Mouse (Mus musculus): ENCODE data around the gene Smndc1.

GRCm38 (mm10) chr19:53364551-53364950 is 25.8 kb downstream of the Smndc1 start:
- TF ChIP-seq POLR2A (IDR thresholded peaks at IDR 0.05; ENCODE audit: insufficient read depth, low read depth, low read length) (no peak), CTCF (IDR thresholded peaks at IDR 0.05; ENCODE audit: insufficient read depth, low read depth, low read length) (no peak)

Measured in olfactory bulb, adult 2 months (tissue).